Mouse (Mus musculus) C2C12 (cell line): ENCODE results near the gene Cacna1a. TPM values are rescaled to one million over a fixed set of nuclear protein-coding genes. Genes with fewer than 3 reads are reported as not detected.

ENCODE experiments used
- H3K27me3 ChIP-seq: one replicate; pipeline ENCODE4 v1.6.1; 2011; ENCODE audit not compliant: control insufficient read depth, insufficient read depth, insufficient read length
- H3K36me3 ChIP-seq: one replicate; pipeline ENCODE4 v1.6.1; 2011; ENCODE audit not compliant: control insufficient read depth, insufficient read depth
- H3K4me3 ChIP-seq: one replicate; pipeline ENCODE4 v1.5.1; 2011; ENCODE audit warnings: mild to moderate bottlenecking, control low read depth; ENCODE audit not compliant: poor library complexity, insufficient read depth, severe bottlenecking
- H3K79me2 ChIP-seq: one replicate; pipeline ENCODE4 v1.6.1; 2011; ENCODE audit not compliant: control insufficient read depth, insufficient read depth
- H3K79me3 ChIP-seq: one replicate; pipeline ENCODE4 v1.6.1; 2011; ENCODE audit warnings: low read depth, control low read depth
- H3ac ChIP-seq: one replicate; pipeline ENCODE3; 2011; ENCODE audit warnings: low read depth; ENCODE audit not compliant: control insufficient read depth, insufficient read length
- CEBPB ChIP-seq: IDR thresholded peaks from one replicate; pipeline ENCODE4 v1.6.1; 2011; ENCODE audit warnings: low read depth, mild to moderate bottlenecking, control low read depth, moderate library complexity
- CTCF ChIP-seq: IDR thresholded peaks from one replicate; pipeline ENCODE4 v1.5.1; 2011; ENCODE audit not compliant: control insufficient read depth, insufficient read depth, insufficient read length
- FOSL1 ChIP-seq: IDR thresholded peaks from one replicate; pipeline ENCODE4 v1.8.0; 2011; ENCODE audit warnings: mild to moderate bottlenecking, low read length; ENCODE audit not compliant: poor library complexity, insufficient read depth, severe bottlenecking
- MAX ChIP-seq: IDR thresholded peaks from one replicate; pipeline ENCODE4 v1.6.1; 2011; ENCODE audit warnings: mild to moderate bottlenecking, control low read depth
- MYOD1 ChIP-seq: IDR thresholded peaks from one replicate; pipeline ENCODE4 v1.6.1; 2011; ENCODE audit warnings: low read depth; ENCODE audit not compliant: control insufficient read depth, insufficient read length
- MYOG ChIP-seq: IDR thresholded peaks from one replicate; pipeline ENCODE4 v1.6.1; 2011; ENCODE audit not compliant: control insufficient read depth, insufficient read length; ENCODE audit errors: extremely low read depth
- USF1 ChIP-seq: IDR thresholded peaks from one replicate; pipeline ENCODE4 v1.6.1; 2011; ENCODE audit warnings: low read depth, mild to moderate bottlenecking, control low read depth, moderate library complexity
- polyA plus RNA-seq: library from polyadenylated mRNA; unstranded; fragments of >200 nt; fragmentation: generic; extraction: Trizol; gene quantifications from one replicate; pipeline ENCODE4 v1.2.1, GENCODE M21; 2012; ENCODE audit warnings: missing spikeins

Cacna1a gene
- polyA plus RNA-seq, 1 experiment: 3.1 TPM

- TF ChIP-seq MAX (no peak), USF1 (no peak), CEBPB (no peak), MYOD1 (no peak), CTCF (no peak), MYOG (no peak), FOSL1 (no peak)
- Histone ChIP-seq H3K4me3 (no peak overlapping the region), H3K36me3 (no peaks in the 10 kb centered on the region), H3K79me2 (no peaks in the 10 kb centered on the region), H3ac (no peak overlapping the region), H3K27me3 (peaks cover 19% of the 10 kb centered on the region), H3K79me3 (no peaks in the 10 kb centered on the region)
These were observed 129.9 kb downstream of the Cacna1a start for GRCm38 (mm10) chr8:84518180-84518579.

GRCm38 (mm10) chr8:84518720-84519119 is 130.5 kb downstream of the Cacna1a start:
- no peaks in the 10 kb centered on the region for H3K79me2 ChIP-seq
- peaks cover 20% of the 10 kb centered on the region for H3K27me3 ChIP-seq
- H3K79me3 ChIP-seq: no peaks in the 10 kb centered on the region
- H3K36me3 ChIP-seq: no peaks in the 10 kb centered on the region
- H3K4me3 ChIP-seq: no peak overlapping the region
- TF ChIP-seq MYOG: no peak
- TF ChIP-seq MYOD1: no peak
- TF ChIP-seq CTCF: no peak
- no peak for TF ChIP-seq MAX
- TF ChIP-seq USF1: no peak
- TF ChIP-seq CEBPB: no peak
- TF ChIP-seq FOSL1: no peak
- H3ac ChIP-seq: no peak overlapping the region

DNA sequence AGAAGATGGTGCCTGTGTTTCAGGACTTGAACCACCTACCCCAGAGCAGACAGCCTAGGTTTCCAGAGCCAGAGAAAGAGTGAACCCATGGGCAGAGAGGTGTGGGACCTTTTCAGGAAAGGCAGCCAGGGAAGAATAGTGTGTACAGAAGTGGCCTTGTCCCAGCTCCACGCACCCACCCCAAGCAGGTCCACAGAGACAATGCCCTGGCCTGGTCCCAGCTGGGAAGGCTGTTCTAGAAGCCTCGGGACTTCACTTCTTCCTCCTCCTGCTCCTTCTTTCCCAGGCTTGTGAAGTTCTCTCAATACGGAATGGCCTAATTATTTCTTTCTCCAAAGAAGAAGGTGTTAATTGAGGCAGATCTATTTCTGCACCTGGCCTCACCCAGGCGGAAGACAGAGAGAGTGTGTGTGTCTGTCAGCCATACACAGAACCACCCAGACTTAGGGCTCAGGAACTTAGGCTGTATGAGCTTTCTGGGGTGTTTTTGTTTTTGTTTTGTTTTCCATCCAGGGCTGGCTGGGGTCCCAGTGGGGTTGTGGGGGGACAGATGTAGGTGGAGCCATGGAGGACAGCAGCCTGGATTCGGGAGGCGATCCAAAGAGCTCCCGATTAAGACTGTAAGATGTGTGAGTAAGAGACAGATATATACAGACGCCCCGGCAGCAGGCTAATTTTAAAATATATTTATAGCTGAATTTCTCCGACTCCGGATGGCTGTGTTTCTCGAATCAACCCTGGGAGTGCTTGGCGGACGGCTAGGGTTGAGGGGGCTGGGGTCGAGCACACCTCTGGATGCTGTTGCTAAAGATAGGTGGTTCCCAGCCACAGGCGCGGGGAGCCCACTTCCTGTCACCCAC is 131.8 kb downstream of the Cacna1a start:
- TF ChIP-seq MYOD1 (no peak), FOSL1 (no peak), USF1 (no peak), MYOG (no peak), CEBPB (no peak), CTCF (no peak), MAX (no peak)
- peaks cover 17% of the 10 kb centered on the region for H3K27me3 ChIP-seq
- H3K36me3 ChIP-seq: no peaks in the 10 kb centered on the region
- H3ac ChIP-seq: no peak overlapping the region
- no peak overlapping the region for H3K4me3 ChIP-seq
- no peaks in the 10 kb centered on the region for H3K79me3 ChIP-seq
- no peaks in the 10 kb centered on the region for H3K79me2 ChIP-seq

DNA sequence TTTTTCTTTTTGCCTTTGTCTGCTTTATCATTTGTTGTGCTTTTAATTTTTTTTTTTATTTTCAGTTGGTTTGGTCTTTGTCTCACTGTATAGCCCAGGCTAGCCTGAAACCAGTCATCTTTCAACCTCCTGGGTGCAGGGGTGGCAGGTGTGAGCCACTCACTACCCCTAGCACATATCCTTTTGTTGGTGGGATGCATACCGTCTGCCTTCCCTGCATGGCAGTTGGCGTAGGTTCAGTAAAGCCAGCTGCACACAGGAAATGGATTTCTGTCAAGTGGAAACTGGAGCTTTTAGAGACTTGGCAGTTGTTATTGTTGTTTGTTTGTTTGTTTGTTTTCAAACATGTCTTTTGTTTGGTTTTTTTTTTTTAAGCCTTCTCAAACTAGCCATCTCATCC is 132.8 kb downstream of the Cacna1a start:
- H3K79me2 ChIP-seq: no peaks in the 10 kb centered on the region
- no peaks in the 10 kb centered on the region for H3K79me3 ChIP-seq
- no peak overlapping the region for H3K4me3 ChIP-seq
- H3ac ChIP-seq: no peak overlapping the region
- H3K27me3 ChIP-seq: peaks cover 14% of the 10 kb centered on the region
- no peak for TF ChIP-seq CEBPB
- no peak for TF ChIP-seq MYOG
- TF ChIP-seq FOSL1: no peak
- no peak for TF ChIP-seq USF1
- TF ChIP-seq MAX: no peak
- TF ChIP-seq MYOD1: no peak
- TF ChIP-seq CTCF: no peak
- no peaks in the 10 kb centered on the region for H3K36me3 ChIP-seq

- no peak overlapping the region for H3ac ChIP-seq
- TF ChIP-seq USF1 (no peak), MYOD1 (no peak), CTCF (no peak), FOSL1 (no peak), MAX (no peak), MYOG (no peak), CEBPB (no peak)
- H3K4me3 ChIP-seq: no peak overlapping the region
These were observed 139.8 kb downstream of the Cacna1a start for GRCm38 (mm10) chr8:84528036-84528435.

GRCm38 (mm10) chr8:84529548-84529947 is 141.3 kb downstream of the Cacna1a start:
- H3K79me3 ChIP-seq: no peaks in the 10 kb centered on the region
- no peaks in the 10 kb centered on the region for H3K79me2 ChIP-seq
- peaks cover 5% of the 10 kb centered on the region for H3K27me3 ChIP-seq
- TF ChIP-seq CTCF (no peak), MAX (no peak), FOSL1 (no peak), MYOG (no peak), MYOD1 (no peak), CEBPB (no peak), USF1 (no peak)
- H3ac ChIP-seq: no peak overlapping the region
- no peaks in the 10 kb centered on the region for H3K36me3 ChIP-seq
- H3K4me3 ChIP-seq: no peak overlapping the region

More at GRCm38 (mm10) chr8:84528036-84528435, 139.8 kb downstream of the Cacna1a start:
- no peaks in the 10 kb centered on the region for H3K79me3 ChIP-seq
- H3K36me3 ChIP-seq: no peaks in the 10 kb centered on the region
- no peaks in the 10 kb centered on the region for H3K79me2 ChIP-seq
- peaks cover 6% of the 10 kb centered on the region for H3K27me3 ChIP-seq
